Mouse (Mus musculus) kidney, embryonic 16.5 days (tissue): ENCODE measurements around the gene Wbp11. TPM values are rescaled to one million over a fixed set of nuclear protein-coding genes. Genes with fewer than 3 reads are reported as not detected.

Experiments used
- ATAC-seq: fragments of 200-750 bp; cut with Nextera tagmentation; 2 replicates; pipeline ENCODE4 v1.8.0; 2017; ENCODE audit warnings: moderate TSS enrichment; ENCODE audit not compliant: low FRiP score, low TSS enrichment
- H3K27ac ChIP-seq: fragments of 300-500 bp; sonication (generic); 2 replicates; pipeline ENCODE4 v1.5.1; 2014; ENCODE audit warnings: low read length
- H3K27me3 ChIP-seq: fragments of 300-500 bp; sonication (generic); 2 replicates; pipeline ENCODE4 v1.6.1; 2014; ENCODE audit warnings: low read length, control low read depth, mixed read lengths; ENCODE audit not compliant: insufficient read depth
- H3K36me3 ChIP-seq: fragments of 300-500 bp; sonication (generic); 2 replicates; pipeline ENCODE4 v1.6.1; 2014; ENCODE audit warnings: low read length, control low read depth, mixed read lengths; ENCODE audit not compliant: insufficient read depth
- H3K4me1 ChIP-seq: fragments of 300-500 bp; sonication (generic); 2 replicates; pipeline ENCODE4 v1.6.1; 2014; ENCODE audit warnings: low read length, control low read depth, mixed read lengths; ENCODE audit not compliant: insufficient read depth
- H3K4me2 ChIP-seq: fragments of 300-500 bp; sonication (generic); replicated peaks from 2 replicates; pipeline ENCODE4 v1.6.1; 2014; ENCODE audit warnings: low read depth, low read length
- H3K4me3 ChIP-seq: fragments of 300-500 bp; sonication (generic); 2 replicates; pipeline ENCODE4 v1.5.1; 2014; ENCODE audit warnings: mild to moderate bottlenecking, low read length
- H3K9ac ChIP-seq: fragments of 300-500 bp; sonication (generic); replicated peaks from 2 replicates; pipeline ENCODE4 v1.6.1; 2014; ENCODE audit warnings: low read length
- H3K9me3 ChIP-seq: fragments of 300-500 bp; sonication (generic); 2 replicates; pipeline ENCODE4 v1.6.1; 2016; ENCODE audit warnings: low read length, control low read depth
- WGBS: fragments of 180-500 bp; shearing (Covaris S2); extraction: QIAGEN DNeasy Blood & Tissue Kit; methylation state at CpG from one replicate; pipeline ENCODE4 v1.1.7; 2014; 5-methylcytosine and 5-hydroxymethylcytosine counted together
- microRNA-seq: library from miRNA; unstranded; fragments of <30 nt; microRNA quantifications from one replicate; pipeline ENCODE4, GENCODE M21; 2016
- polyA plus RNA-seq: library from polyadenylated mRNA; unstranded; fragments of >200 nt; fragmentation: Nextera tagmentation; extraction: Ambion mirVana; gene quantifications from 2 replicates; pipeline ENCODE4 v1.2.1, GENCODE M21; 2015

Wbp11 gene
- polyA plus RNA-seq, 1 experiment from 2014 or later: 110 TPM

- H3K36me3 ChIP-seq: no peaks in the 10 kb centered on the region
- no peak overlapping the region for H3K4me2 ChIP-seq
- no peak for ATAC-seq
- H3K27ac ChIP-seq: no peak overlapping the region
- H3K4me1 ChIP-seq: no peaks in the 10 kb centered on the region
- no peaks in the 10 kb centered on the region for H3K9me3 ChIP-seq
- H3K4me3 ChIP-seq: no peak overlapping the region
- H3K27me3 ChIP-seq: no peaks in the 10 kb centered on the region
- 81% methylated on average over 1 of the region's 1 CpGs for WGBS
- no peak overlapping the region for H3K9ac ChIP-seq
Observed at GRCm38 (mm10) chr6:136776392-136776791, 51.6 kb downstream of the Wbp11 start.

- no peaks in the 10 kb centered on the region for H3K36me3 ChIP-seq
- H3K27ac ChIP-seq: no peak overlapping the region
- H3K4me2 ChIP-seq: no peak overlapping the region
- no peaks in the 10 kb centered on the region for H3K9me3 ChIP-seq
- no peaks in the 10 kb centered on the region for H3K27me3 ChIP-seq
- ATAC-seq: no peak
- no peaks in the 10 kb centered on the region for H3K4me1 ChIP-seq
- no peak overlapping the region for H3K4me3 ChIP-seq
- H3K9ac ChIP-seq: no peak overlapping the region
- 88% methylated on average over 7 of the region's 7 CpGs for WGBS
Observed at GRCm38 (mm10) chr6:136769859-136770258, 58.2 kb downstream of the Wbp11 start.

GRCm38 (mm10) chr6:136769143-136769542, 58.9 kb downstream of the Wbp11 start:
- 82% methylated on average over 8 of the region's 8 CpGs for WGBS

GRCm38 (mm10) chr6:136763912-136764311, 64.1 kb downstream of the Wbp11 start:
- Histone ChIP-seq H3K27me3 (no peaks in the 10 kb centered on the region), H3K9me3 (no peaks in the 10 kb centered on the region), H3K9ac (no peak overlapping the region), H3K4me3 (no peak overlapping the region), H3K36me3 (no peaks in the 10 kb centered on the region), H3K4me2 (no peak overlapping the region), H3K27ac (no peak overlapping the region), H3K4me1 (0 out of 2 replicates have a peak, but pooled peaks cover 5% of the 10 kb centered on the region)
- WGBS: 76% methylated on average over 1 of the region's 1 CpGs
- no peak for ATAC-seq

More at GRCm38 (mm10) chr6:136769143-136769542, 58.9 kb downstream of the Wbp11 start:
- no peak overlapping the region for H3K4me3 ChIP-seq
- no peak overlapping the region for H3K4me2 ChIP-seq
- H3K27ac ChIP-seq: no peak overlapping the region
- no peaks in the 10 kb centered on the region for H3K27me3 ChIP-seq
- H3K9me3 ChIP-seq: no peaks in the 10 kb centered on the region
- H3K36me3 ChIP-seq: no peaks in the 10 kb centered on the region
- 0 out of 2 replicates have a peak, but pooled peaks cover under 1% of the 10 kb centered on the region for H3K4me1 ChIP-seq
- no peak for ATAC-seq
- H3K9ac ChIP-seq: no peak overlapping the region

Small RNA genes within 50 kb of the gene (microRNA-seq; reads per million reads assigned to microRNA genes)
- not detected for gene Gm44364

Other genes starting within 250 kb of the Wbp11 start
- 5.3 and 5.7 TPM in 2 replicates for gene Plbd1, start 166.3 kb downstream of the Wbp11 start, polyA plus RNA-seq
- gene Gucy2c, start 46.5 kb downstream of the Wbp11 start, polyA plus RNA-seq: 0.06 and 0.11 TPM in 2 replicates
- 0.55 and 0.81 TPM in 2 replicates for gene Hist4h4, start 23.8 kb downstream of the Wbp11 start, polyA plus RNA-seq
- gene H2afj, start 20.0 kb downstream of the Wbp11 start, polyA plus RNA-seq: 104 and 115 TPM in 2 replicates
- 1.6 and 1.9 TPM in 2 replicates for gene BC049715, start 607 bp downstream of the Wbp11 start, polyA plus RNA-seq
- 2.4 and 2.5 TPM in 2 replicates for gene Smco3, start 7.2 kb upstream of the Wbp11 start, polyA plus RNA-seq
- gene Art4, start 29.5 kb upstream of the Wbp11 start, polyA plus RNA-seq: 5.6 and 6.4 TPM in 2 replicates
- 226 and 274 TPM in 2 replicates for gene Mgp, start 47.6 kb upstream of the Wbp11 start, polyA plus RNA-seq
- gene Erp27, start 93.9 kb upstream of the Wbp11 start, polyA plus RNA-seq: 0.22 and 0.23 TPM in 2 replicates
- gene Pde6h, start 95.6 kb upstream of the Wbp11 start, polyA plus RNA-seq: 0.49 and 0.55 TPM in 2 replicates
- gene Arhgdib, start 113.7 kb upstream of the Wbp11 start, polyA plus RNA-seq: 67.6 and 69.5 TPM in 2 replicates